Mouse (Mus musculus) CH12.LX (cell line): ENCODE data around the gene Cplx2.

ENCODE experiments used
- CTCF ChIP-seq, 2 experiments: IDR thresholded peaks in 1 of 2; conservative IDR thresholded peaks in 1 of 2; 2 replicates each; pipeline ENCODE4 v1.5.1; 2011 to 2012; ENCODE audit warnings: low read depth in 2 of 2, low read length in 2 of 2, improper control_type of control experiment in 1 of 2, inconsistent platforms in 1 of 2, mild to moderate bottlenecking in 1 of 2, moderate library complexity in 1 of 2
- EP300 ChIP-seq: IDR thresholded peaks from 2 replicates; pipeline ENCODE4 v1.6.1; 2011; ENCODE audit warnings: low read length, improper control_type of control experiment
- GABPA ChIP-seq: IDR thresholded peaks from 2 replicates; pipeline ENCODE4 v1.6.1; 2012; ENCODE audit warnings: low read depth, low read length, improper control_type of control experiment, inconsistent platforms; ENCODE audit not compliant: insufficient replicate concordance
- HCFC1 ChIP-seq: IDR thresholded peaks from 2 replicates; pipeline ENCODE4 v1.6.1; 2012; ENCODE audit warnings: low read depth, mild to moderate bottlenecking, inconsistent platforms, low read length, improper control_type of control experiment
- JUND ChIP-seq: conservative IDR thresholded peaks from 2 replicates; pipeline ENCODE4 v1.6.1; 2011; ENCODE audit warnings: low read depth, low read length, improper control_type of control experiment
- MAX ChIP-seq: IDR thresholded peaks from 2 replicates; pipeline ENCODE4 v1.6.1; 2011; ENCODE audit warnings: low read length, improper control_type of control experiment
- MXI1 ChIP-seq: IDR thresholded peaks from 2 replicates; pipeline ENCODE4 v1.6.1; 2011; ENCODE audit warnings: mild to moderate bottlenecking, low read depth, low read length, improper control_type of control experiment
- POLR2A ChIP-seq: IDR thresholded peaks from 2 replicates; pipeline ENCODE4 v1.6.1; 2011; ENCODE audit warnings: low read depth, mild to moderate bottlenecking, improper control_type of control experiment, low read length
- TBP ChIP-seq: conservative IDR thresholded peaks from 2 replicates; pipeline ENCODE4 v1.6.1; 2011; ENCODE audit warnings: low read depth, low read length, improper control_type of control experiment
- ZC3H11A ChIP-seq: IDR thresholded peaks from 2 replicates; pipeline ENCODE4 v1.6.1; 2012; ENCODE audit warnings: low read depth, mild to moderate bottlenecking, inconsistent platforms, low read length, improper control_type of control experiment

DNA sequence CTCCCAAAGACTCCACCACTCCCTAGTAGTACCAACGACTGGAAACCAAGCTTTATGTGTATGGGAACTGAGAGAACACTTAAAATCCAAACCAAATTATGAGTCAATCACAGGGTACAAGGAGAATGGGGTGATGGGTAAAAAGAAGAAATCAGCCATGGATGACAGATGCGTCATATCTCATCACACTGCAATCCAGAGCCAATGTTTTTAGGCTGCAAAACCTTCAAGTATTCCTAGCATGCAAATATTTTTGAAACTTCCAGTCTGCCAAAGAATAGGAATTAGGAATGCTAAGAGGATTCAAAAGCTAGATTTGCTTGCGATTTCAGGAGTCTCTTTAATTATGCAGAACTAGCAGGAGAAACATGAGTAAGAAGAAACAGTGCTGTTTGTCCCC lies 57.6 kb downstream of the Cplx2 start:
- TF ChIP-seq ZC3H11A (no peak), MAX (no peak), EP300 (no peak), TBP (no peak), HCFC1 (no peak), POLR2A (no peak), MXI1 (no peak), CTCF (conservative IDR thresholded peaks at IDR 0.05 in 1 of 2, IDR thresholded peaks at IDR 0.05 in 1 of 2; ENCODE audit: low read depth in 2 of 2, low read length in 2 of 2) (no peak), GABPA (no peak), JUND (no peak)
